Mouse (Mus musculus) thymus, adult 2 months (tissue): ENCODE data around the gene Rbm42.

Experiments
- CTCF ChIP-seq: fragments of 200-500 bp; IDR thresholded peaks from 2 replicates; pipeline ENCODE4 v1.5.1; 2012; ENCODE audit warnings: mild to moderate bottlenecking, control low read depth, low read length, moderate library complexity, borderline replicate concordance; ENCODE audit not compliant: control insufficient read depth, poor library complexity, insufficient read depth; ENCODE audit errors: extremely low read depth
- POLR2A ChIP-seq: fragments of 200-500 bp; IDR thresholded peaks from 2 replicates; pipeline ENCODE4 v1.6.1; 2012; ENCODE audit warnings: mild to moderate bottlenecking, low read length, control low read depth, moderate library complexity; ENCODE audit not compliant: control insufficient read depth, poor library complexity, insufficient read depth; ENCODE audit errors: extremely low read depth

DNA sequence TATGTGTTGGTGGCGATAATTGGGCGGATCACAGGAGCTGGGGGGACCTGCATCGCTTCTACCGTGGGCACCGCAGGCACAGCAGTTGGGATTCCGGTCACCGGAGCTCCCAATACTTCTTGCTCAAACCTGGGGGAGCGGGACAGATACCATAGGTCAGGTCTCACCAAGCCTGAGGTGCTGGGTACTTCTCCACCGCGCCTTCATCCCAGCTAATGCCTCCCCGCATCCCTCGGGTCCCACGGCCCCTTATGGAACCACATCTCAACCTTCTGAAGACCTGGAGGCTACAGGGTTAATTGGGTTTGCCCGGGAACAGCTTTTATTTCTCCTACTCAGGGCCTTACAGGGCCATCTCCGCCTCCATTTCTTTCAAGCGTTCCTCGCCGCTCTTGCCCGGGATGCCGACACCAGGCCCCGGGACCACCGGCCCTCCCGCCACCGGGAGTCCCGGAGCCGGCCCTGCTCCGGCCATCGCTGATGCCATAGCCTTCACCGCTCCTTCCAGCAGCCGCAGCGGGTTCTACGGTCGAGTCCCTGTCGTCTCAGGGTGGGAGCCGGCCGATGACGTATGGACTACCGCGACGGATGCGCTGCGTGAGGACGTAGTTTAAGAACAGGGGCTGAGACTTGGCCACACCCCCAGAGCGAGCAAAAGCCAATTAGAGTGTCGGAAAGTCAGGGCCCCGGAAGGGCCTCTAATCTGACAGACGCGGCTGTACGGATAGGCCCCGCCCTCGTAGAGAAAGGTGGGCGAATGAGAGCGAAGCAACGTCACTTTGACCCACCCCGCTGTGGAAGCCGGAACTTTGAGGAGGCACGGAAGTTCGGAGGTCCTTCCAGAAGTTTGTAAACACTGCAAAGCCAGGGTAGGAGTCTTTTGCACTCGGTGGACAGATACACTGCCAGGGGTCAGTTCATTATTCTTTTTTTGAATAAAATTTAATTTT lies at the start of gene Rbm42:
- TF ChIP-seq POLR2A (peak; percentile 68), CTCF (peak; percentile 48; the same call in 1 of the 2 replicates)
